Mouse (Mus musculus): ENCODE measurements around the gene Hadh. TPM values are rescaled to one million over a fixed set of nuclear protein-coding genes. Genes with fewer than 3 reads are reported as not detected.

Hadh gene
- 134 TPM in 2 replicates for polyA plus RNA-seq (2014; fragmentation: Nextera tagmentation; extraction: Ambion mirVana)

DNA sequence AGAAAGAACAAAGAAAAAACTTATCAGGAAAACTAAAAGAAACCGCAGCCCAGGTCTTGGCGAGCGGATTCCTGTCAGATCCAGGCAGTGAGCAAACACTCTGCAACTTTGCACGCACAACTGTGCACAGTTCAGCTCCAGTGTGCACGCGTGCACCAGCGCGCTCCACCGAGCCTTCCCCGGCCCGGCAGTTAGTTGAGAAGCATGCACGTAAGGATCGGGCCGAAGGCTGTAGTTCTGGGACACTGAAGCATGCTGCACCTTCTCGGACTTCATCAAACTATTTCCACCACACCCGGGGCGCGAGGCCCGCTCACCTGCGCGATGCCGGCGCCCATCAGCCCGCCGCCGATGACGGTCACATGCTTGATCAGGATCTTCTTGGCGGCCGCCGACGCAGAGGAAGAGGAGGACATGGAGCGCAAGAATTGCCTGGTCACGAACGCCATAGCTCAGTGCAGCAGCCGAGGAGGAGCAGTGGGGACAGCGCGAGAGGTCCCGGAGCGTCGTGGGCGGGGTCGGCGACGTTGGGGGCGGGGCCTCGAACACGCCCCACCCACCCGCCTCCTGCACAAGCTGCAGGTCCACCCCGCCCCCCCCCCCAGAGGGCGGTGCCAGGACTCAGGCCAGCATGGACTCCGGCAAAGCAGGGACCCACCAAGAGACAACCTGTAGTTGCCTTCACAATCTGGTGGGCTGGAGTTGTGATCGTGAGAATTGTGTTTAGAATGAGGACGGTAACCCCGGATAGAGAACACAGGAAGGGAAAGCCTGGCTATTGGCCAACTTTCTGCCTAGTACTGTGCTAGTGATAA lies at the start of gene Hadh:
Hadh (minus strand) TSS at position 543 of the 815 bp plus-strand sequence.
- peak within 1 kb of the TSS; percentile 76 for H3K4me3 ChIP-seq (ENCODE audit: low read depth, low read length)
- peak within 1 kb of the TSS; percentile 94 for H3K4me2 ChIP-seq
- H3K27ac ChIP-seq (ENCODE audit: low read depth, low read length), result peak within 1 kb of the TSS; percentile 76
- ATAC-seq (replicated peaks; ENCODE audit: low FRiP score) (peak; percentile 89), DNase-seq (ENCODE audit: low spot score) (peak; percentile 85)
- H3K9me3 ChIP-seq (ENCODE audit: control insufficient read depth, low read length), result no peaks in the 10 kb centered on the region
- H3K4me1 ChIP-seq (replicated peaks; ENCODE audit: control insufficient read depth, insufficient read depth, low read length), result peaks cover 11% of the 10 kb centered on the region
- H3K9ac ChIP-seq (ENCODE audit: low read depth, low read length), result peak within 1 kb of the TSS; percentile 75
- no peaks in the 10 kb centered on the region for H3K36me3 ChIP-seq (ENCODE audit: control insufficient read depth, insufficient read depth, low read length)
- no peaks in the 10 kb centered on the region for H3K27me3 ChIP-seq (replicated peaks; ENCODE audit: control insufficient read depth, insufficient read depth, low read length)
- WGBS, result under 1% methylated on average over 50 of the region's 54 CpGs

DNA sequence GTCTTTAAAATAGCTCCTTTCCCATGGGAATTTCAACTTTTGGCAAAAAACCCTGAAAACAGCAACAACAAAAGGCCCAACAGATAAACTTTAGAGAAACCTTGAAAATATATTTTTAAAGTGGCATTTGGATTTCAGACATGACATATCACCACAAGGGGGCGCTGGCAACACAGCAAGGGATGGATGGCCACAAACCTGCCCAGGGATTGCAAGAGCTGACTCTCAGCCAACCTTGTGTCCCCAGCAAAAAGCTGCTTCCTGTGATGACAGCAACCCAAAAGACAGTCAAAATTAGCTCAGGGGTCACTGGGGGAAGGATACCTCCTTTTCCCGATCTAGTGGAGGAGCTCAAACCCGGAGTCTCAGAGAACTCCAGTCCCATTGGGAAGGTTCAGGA lies 48.3 kb upstream of the Hadh start:
- WGBS, result 7% methylated on average over 3 of the region's 3 CpGs
- no peaks in the 10 kb centered on the region for H3K4me1 ChIP-seq (replicated peaks; ENCODE audit: control insufficient read depth, insufficient read depth, low read length)
- ATAC-seq (replicated peaks; ENCODE audit: low FRiP score) (no peak), DNase-seq (ENCODE audit: low spot score) (peak; percentile 67)
- no peaks in the 10 kb centered on the region for H3K27me3 ChIP-seq (replicated peaks; ENCODE audit: control insufficient read depth, insufficient read depth, low read length)
- no peaks in the 10 kb centered on the region for H3K9me3 ChIP-seq (ENCODE audit: control insufficient read depth, low read length)
- no peak overlapping the region for H3K4me2 ChIP-seq
- no peaks in the 10 kb centered on the region for H3K36me3 ChIP-seq (ENCODE audit: control insufficient read depth, insufficient read depth, low read length)
- H3K27ac ChIP-seq (ENCODE audit: low read depth, low read length), result no peak overlapping the region
- no peak overlapping the region for H3K9ac ChIP-seq (ENCODE audit: low read depth, low read length)
- H3K4me3 ChIP-seq (ENCODE audit: low read depth, low read length), result no peak overlapping the region

- no peak for DNase-seq (ENCODE audit: low spot score)
- Histone ChIP-seq H3K9ac (ENCODE audit: low read depth, low read length) (no peak overlapping the region), H3K4me3 (ENCODE audit: low read depth, low read length) (no peak overlapping the region), H3K36me3 (ENCODE audit: control insufficient read depth, insufficient read depth, low read length) (no peaks in the 10 kb centered on the region), H3K4me2 (no peak overlapping the region), H3K4me1 (replicated peaks; ENCODE audit: control insufficient read depth, insufficient read depth, low read length) (no peaks in the 10 kb centered on the region), H3K27me3 (replicated peaks; ENCODE audit: control insufficient read depth, insufficient read depth, low read length) (no peaks in the 10 kb centered on the region), H3K27ac (ENCODE audit: low read depth, low read length) (no peak overlapping the region), H3K9me3 (ENCODE audit: control insufficient read depth, low read length) (no peaks in the 10 kb centered on the region)
- WGBS, result 50% methylated on average over 2 of the region's 2 CpGs
- ATAC-seq (replicated peaks; ENCODE audit: low FRiP score), result no peak
These were observed 46.3 kb upstream of the Hadh start for GRCm38 (mm10) chr3:131318211-131318610.

- Histone ChIP-seq H3K4me2 (no peak overlapping the region), H3K9me3 (ENCODE audit: control insufficient read depth, low read length) (no peaks in the 10 kb centered on the region), H3K36me3 (ENCODE audit: control insufficient read depth, insufficient read depth, low read length) (no peaks in the 10 kb centered on the region), H3K27ac (ENCODE audit: low read depth, low read length) (no peak overlapping the region), H3K4me1 (replicated peaks; ENCODE audit: control insufficient read depth, insufficient read depth, low read length) (no peaks in the 10 kb centered on the region), H3K27me3 (replicated peaks; ENCODE audit: control insufficient read depth, insufficient read depth, low read length) (no peaks in the 10 kb centered on the region), H3K4me3 (ENCODE audit: low read depth, low read length) (no peak overlapping the region), H3K9ac (ENCODE audit: low read depth, low read length) (no peak overlapping the region)
- 92% methylated on average over 1 of the region's 1 CpGs for WGBS
- DNase-seq (ENCODE audit: low spot score) (no peak), ATAC-seq (replicated peaks; ENCODE audit: low FRiP score) (no peak)
These were observed 45.2 kb upstream of the Hadh start for GRCm38 (mm10) chr3:131317126-131317525.

GRCm38 (mm10) chr3:131315957-131316510 lies 44.1 kb upstream of the Hadh start:
- Histone ChIP-seq H3K36me3 (ENCODE audit: control insufficient read depth, insufficient read depth, low read length) (no peaks in the 10 kb centered on the region), H3K27ac (ENCODE audit: low read depth, low read length) (no peak overlapping the region), H3K4me3 (ENCODE audit: low read depth, low read length) (no peak overlapping the region), H3K9ac (ENCODE audit: low read depth, low read length) (no peak overlapping the region), H3K4me2 (no peak overlapping the region), H3K4me1 (replicated peaks; ENCODE audit: control insufficient read depth, insufficient read depth, low read length) (no peaks in the 10 kb centered on the region), H3K27me3 (replicated peaks; ENCODE audit: control insufficient read depth, insufficient read depth, low read length) (no peaks in the 10 kb centered on the region), H3K9me3 (ENCODE audit: control insufficient read depth, low read length) (no peaks in the 10 kb centered on the region)
- no peak for DNase-seq (ENCODE audit: low spot score)
- ATAC-seq (replicated peaks; ENCODE audit: low FRiP score), result no peak
- 57% methylated on average over 4 of the region's 4 CpGs for WGBS

DNA sequence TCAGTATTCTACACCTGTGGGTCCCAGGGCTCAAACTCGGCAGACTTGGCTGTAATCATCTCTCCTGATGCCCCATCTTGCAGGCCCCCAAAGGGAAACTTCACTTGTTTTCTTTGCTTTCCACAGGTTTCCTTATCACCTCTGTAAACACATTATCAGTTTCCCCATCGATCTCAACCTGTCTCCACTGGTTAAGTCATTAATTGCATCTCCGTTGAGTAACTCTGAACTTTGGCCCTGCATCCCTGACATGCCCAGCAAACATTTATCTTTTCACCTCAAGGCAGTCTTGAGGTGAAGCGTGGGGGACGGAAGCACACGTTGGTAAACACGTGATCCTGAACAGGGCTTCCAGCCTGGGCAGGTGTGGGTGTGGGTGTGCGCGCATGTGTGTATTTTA lies 40.4 kb upstream of the Hadh start:
- 60% methylated on average over 9 of the region's 9 CpGs for WGBS
- no peaks in the 10 kb centered on the region for H3K36me3 ChIP-seq (ENCODE audit: control insufficient read depth, insufficient read depth, low read length)
- H3K4me3 ChIP-seq (ENCODE audit: low read depth, low read length), result no peak overlapping the region
- H3K9ac ChIP-seq (ENCODE audit: low read depth, low read length), result no peak overlapping the region
- no peaks in the 10 kb centered on the region for H3K4me1 ChIP-seq (replicated peaks; ENCODE audit: control insufficient read depth, insufficient read depth, low read length)
- DNase-seq (ENCODE audit: low spot score) (no peak), ATAC-seq (replicated peaks; ENCODE audit: low FRiP score) (no peak)
- peaks cover 6% of the 10 kb centered on the region; the same call in 1 of the 2 replicates for H3K9me3 ChIP-seq (ENCODE audit: control insufficient read depth, low read length)
- H3K4me2 ChIP-seq, result peak overlapping the region; percentile 21
- no peak overlapping the region for H3K27ac ChIP-seq (ENCODE audit: low read depth, low read length)
- no peaks in the 10 kb centered on the region for H3K27me3 ChIP-seq (replicated peaks; ENCODE audit: control insufficient read depth, insufficient read depth, low read length)

- H3K36me3 ChIP-seq (ENCODE audit: control insufficient read depth, insufficient read depth, low read length), result no peaks in the 10 kb centered on the region
- WGBS, result 81% methylated on average over 4 of the region's 4 CpGs
- no peak overlapping the region for H3K9ac ChIP-seq (ENCODE audit: low read depth, low read length)
- no peak overlapping the region for H3K4me2 ChIP-seq
- no peak overlapping the region for H3K27ac ChIP-seq (ENCODE audit: low read depth, low read length)
- H3K27me3 ChIP-seq (replicated peaks; ENCODE audit: control insufficient read depth, insufficient read depth, low read length), result no peaks in the 10 kb centered on the region
- no peaks in the 10 kb centered on the region for H3K4me1 ChIP-seq (replicated peaks; ENCODE audit: control insufficient read depth, insufficient read depth, low read length)
- DNase-seq (ENCODE audit: low spot score) (no peak), ATAC-seq (replicated peaks; ENCODE audit: low FRiP score) (no peak)
- peaks cover 6% of the 10 kb centered on the region; the same call in 1 of the 2 replicates for H3K9me3 ChIP-seq (ENCODE audit: control insufficient read depth, low read length)
- H3K4me3 ChIP-seq (ENCODE audit: low read depth, low read length), result no peak overlapping the region
These were observed 38.7 kb upstream of the Hadh start for GRCm38 (mm10) chr3:131310572-131310971.

DNA sequence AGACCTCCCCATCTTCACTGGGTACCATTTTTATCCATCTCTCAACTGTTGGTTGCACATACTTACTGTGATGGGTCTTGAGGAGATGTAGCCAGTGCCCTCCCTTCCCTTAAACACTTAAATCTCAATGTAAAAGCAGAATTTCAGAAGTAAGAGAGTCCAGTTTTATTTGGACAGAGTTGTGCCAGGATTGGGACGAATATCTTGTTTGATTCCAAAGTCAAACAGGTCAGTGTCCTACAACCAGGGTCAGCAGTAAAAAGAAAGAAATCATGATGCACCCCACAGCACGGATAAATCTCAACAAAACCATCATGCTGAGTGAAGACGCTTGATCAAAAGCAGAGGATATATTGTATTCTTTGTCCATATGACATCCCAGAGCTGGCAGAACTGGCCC lies 35.9 kb upstream of the Hadh start:
- H3K27me3 ChIP-seq (replicated peaks; ENCODE audit: control insufficient read depth, insufficient read depth, low read length), result no peaks in the 10 kb centered on the region
- no peak overlapping the region for H3K4me2 ChIP-seq
- no peaks in the 10 kb centered on the region for H3K4me1 ChIP-seq (replicated peaks; ENCODE audit: control insufficient read depth, insufficient read depth, low read length)
- 75% methylated on average over 3 of the region's 3 CpGs for WGBS
- H3K27ac ChIP-seq (ENCODE audit: low read depth, low read length), result no peak overlapping the region
- H3K9ac ChIP-seq (ENCODE audit: low read depth, low read length), result no peak overlapping the region
- H3K36me3 ChIP-seq (ENCODE audit: control insufficient read depth, insufficient read depth, low read length), result no peaks in the 10 kb centered on the region
- ATAC-seq (replicated peaks; ENCODE audit: low FRiP score) (no peak), DNase-seq (ENCODE audit: low spot score) (no peak)
- no peak overlapping the region for H3K4me3 ChIP-seq (ENCODE audit: low read depth, low read length)
- peaks cover 6% of the 10 kb centered on the region; the same call in 1 of the 2 replicates for H3K9me3 ChIP-seq (ENCODE audit: control insufficient read depth, low read length)

DNA sequence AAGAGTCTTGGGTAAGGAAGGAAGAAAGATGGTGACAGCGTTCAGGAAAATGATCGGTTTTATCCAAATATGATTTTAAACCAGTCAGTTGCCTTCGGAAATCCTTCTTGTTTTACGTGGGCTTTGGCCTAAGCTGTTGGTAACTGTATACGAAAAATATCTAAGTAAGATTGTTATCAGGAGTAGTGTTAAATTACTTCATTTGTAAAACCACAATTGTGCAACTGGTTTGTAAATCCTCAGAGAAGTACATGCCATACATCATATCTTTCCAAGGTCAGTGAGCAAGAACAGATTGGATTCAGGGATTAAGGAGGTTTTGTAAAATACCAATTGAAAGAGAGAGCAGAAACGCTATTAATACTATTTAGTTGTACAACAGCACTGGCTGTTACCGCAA lies 34.4 kb upstream of the Hadh start:
- DNase-seq (ENCODE audit: low spot score) (no peak), ATAC-seq (replicated peaks; ENCODE audit: low FRiP score) (no peak)
- H3K4me3 ChIP-seq (ENCODE audit: low read depth, low read length), result no peak overlapping the region
- no peaks in the 10 kb centered on the region for H3K27me3 ChIP-seq (replicated peaks; ENCODE audit: control insufficient read depth, insufficient read depth, low read length)
- no peaks in the 10 kb centered on the region; the same call in 1 of the 2 replicates for H3K4me1 ChIP-seq (replicated peaks; ENCODE audit: control insufficient read depth, insufficient read depth, low read length)
- 82% methylated on average over 7 of the region's 7 CpGs for WGBS
- no peak overlapping the region for H3K4me2 ChIP-seq
- H3K9me3 ChIP-seq (ENCODE audit: control insufficient read depth, low read length), result peaks cover 6% of the 10 kb centered on the region; the same call in 1 of the 2 replicates
- H3K36me3 ChIP-seq (ENCODE audit: control insufficient read depth, insufficient read depth, low read length), result no peaks in the 10 kb centered on the region
- no peak overlapping the region for H3K27ac ChIP-seq (ENCODE audit: low read depth, low read length)
- no peak overlapping the region for H3K9ac ChIP-seq (ENCODE audit: low read depth, low read length)
